ENCODE assay signal across 15 mouse cellular contexts in genomic region chr12:88468691-88469090, GRCm38 (mm10).
A peak's percentile ranks its signal among the peaks of the same experiment; 100 is the strongest.
DNase-seq lines count a peak whose midpoint lies in the region.
"Had no signal": no experiment of that assay in that cellular context is flagged by ENCODE, and none has a peak within 500 bp of the region (broad histone marks: within the 10 kb centered on the region; RNA-seq: fewer than 3 reads in every experiment).

No protein-coding gene starts in this region.

- peak; percentile 11 for DNase-seq in cerebellum, adult 11-12 months
- DNase-seq in cerebellum, adult 8-10 months: no peak
- DNase-seq in cerebellum, postnatal 10 days: peak; percentile 43
- DNase-seq in cerebellum, postnatal 4 days (ENCODE audit: low spot score in 2 of 2): no peak
- DNase-seq in left cerebral cortex, postnatal 4 days: peak; percentile 6
- no peak for DNase-seq in left cerebral cortex, postnatal 10 days (ENCODE audit: extremely low spot score in 1 of 2, low spot score in 2 of 2)
- DNase-seq in cerebellum, postnatal 14 days: peak; percentile 28 to 36
- DNase-seq: adrenal gland, postnatal 10 days; B cell, adult 2 months; forebrain, postnatal 0 days; gastrocnemius, postnatal 10 days; gastrocnemius, postnatal 36 days; heart, postnatal 36 days; kidney, adult 18-20 months; kidney, adult 9 months had no signal

- intact Hi-C loops in left cerebral cortex, postnatal 4 days (cut with DNase I): no loop called here
- intact Hi-C loops in left cerebral cortex, postnatal 10 days (cut with DNase I): no loop called here

Comparison
In these comparisons a context has a peak if more than half of its experiments do, and no peak if none do; other contexts are left out.
1. DNase-seq: peak in cerebellum, adult 11-12 months (single experiment), cerebellum, postnatal 10 days (2 of 2), left cerebral cortex, postnatal 4 days (single experiment) and cerebellum, postnatal 14 days (2 of 2); none in cerebellum, adult 8-10 months (single experiment), cerebellum, postnatal 4 days (0 of 2) and left cerebral cortex, postnatal 10 days (0 of 2).